Mouse (Mus musculus) forebrain, embryonic 16.5 days (tissue): ENCODE data around the gene Pygo2. TPM values are rescaled to one million over a fixed set of nuclear protein-coding genes. Genes with fewer than 3 reads are reported as not detected.

Experiments used
- ATAC-seq: fragments of 200-750 bp; cut with Nextera tagmentation; 2 replicates; pipeline ENCODE4 v1.8.0; 2017; ENCODE audit warnings: mild to moderate bottlenecking, moderate library complexity
- H3K27ac ChIP-seq: fragments of 300-500 bp; sonication (generic); 2 replicates; pipeline ENCODE4 v1.5.1; 2014; ENCODE audit warnings: low read length, control low read depth
- H3K27me3 ChIP-seq: fragments of 300-500 bp; sonication (generic); replicated peaks from 2 replicates; pipeline ENCODE4 v1.6.1; 2014; ENCODE audit warnings: low read length; ENCODE audit not compliant: control insufficient read depth, insufficient read depth
- H3K36me3 ChIP-seq: fragments of 300-500 bp; sonication (generic); 2 replicates; pipeline ENCODE4 v1.6.1; 2014; ENCODE audit not compliant: control insufficient read depth, insufficient read depth
- H3K4me1 ChIP-seq: fragments of 300-500 bp; sonication (generic); replicated peaks from 2 replicates; pipeline ENCODE4 v1.6.1; 2014; ENCODE audit warnings: low read length; ENCODE audit not compliant: control insufficient read depth, insufficient read depth
- H3K4me2 ChIP-seq: fragments of 300-500 bp; sonication (generic); 2 replicates; pipeline ENCODE4 v1.6.1; 2014; ENCODE audit warnings: mild to moderate bottlenecking, low read length, control low read depth
- H3K4me3 ChIP-seq: fragments of 300-500 bp; sonication (generic); replicated peaks from 2 replicates; pipeline ENCODE4 v1.5.1; 2014; ENCODE audit warnings: mild to moderate bottlenecking, low read length, control low read depth
- H3K9ac ChIP-seq: fragments of 300-500 bp; sonication (generic); replicated peaks from 2 replicates; pipeline ENCODE4 v1.6.1; 2014; ENCODE audit warnings: low read depth, low read length, control low read depth
- H3K9me3 ChIP-seq: fragments of 300-500 bp; sonication (generic); 2 replicates; pipeline ENCODE4 v1.6.1; 2016; ENCODE audit warnings: low read length; ENCODE audit not compliant: control insufficient read depth
- WGBS: fragments of 180-500 bp; shearing (Covaris S2); extraction: QIAGEN DNeasy Blood & Tissue Kit; methylation state at CpG from one replicate; pipeline ENCODE4 v1.1.7; 2014; 5-methylcytosine and 5-hydroxymethylcytosine counted together
- polyA plus RNA-seq: library from polyadenylated mRNA; unstranded; fragments of >200 nt; fragmentation: Nextera tagmentation; extraction: Ambion mirVana; gene quantifications from 2 replicates; pipeline ENCODE4 v1.2.1, GENCODE M21; 2015

Pygo2 gene
- polyA plus RNA-seq, 1 experiment from 2014 or later, result 40.0 TPM

- no peaks in the 10 kb centered on the region for H3K9me3 ChIP-seq
- no peak overlapping the region for H3K9ac ChIP-seq
- ATAC-seq, result peak; percentile 52; the same call in 1 of the 2 replicates
- peaks cover 9% of the 10 kb centered on the region for H3K4me1 ChIP-seq
- no peaks in the 10 kb centered on the region for H3K27me3 ChIP-seq
- no peak overlapping the region for H3K27ac ChIP-seq
- H3K4me2 ChIP-seq, result peak overlapping the region; percentile 46
- peak overlapping the region; percentile 35 for H3K4me3 ChIP-seq
- 15% methylated on average over 5 of the region's 5 CpGs for WGBS
- H3K36me3 ChIP-seq, result 0 out of 2 replicates have a peak, but pooled peaks cover 11% of the 10 kb centered on the region
Observed at GRCm38 (mm10) chr3:89437269-89437668, 7.3 kb downstream of the Pygo2 start.

GRCm38 (mm10) chr3:89440691-89441090 is 10.7 kb downstream of the Pygo2 start:
- H3K27me3 ChIP-seq, result no peaks in the 10 kb centered on the region
- peaks cover 6% of the 10 kb centered on the region for H3K4me1 ChIP-seq
- H3K36me3 ChIP-seq, result no peaks in the 10 kb centered on the region
- no peak overlapping the region for H3K4me2 ChIP-seq
- H3K9ac ChIP-seq, result no peak overlapping the region
- no peak for ATAC-seq
- no peak overlapping the region for H3K4me3 ChIP-seq
- no peaks in the 10 kb centered on the region for H3K9me3 ChIP-seq
- 90% methylated on average over 2 of the region's 2 CpGs for WGBS
- no peak overlapping the region for H3K27ac ChIP-seq

- ATAC-seq, result no peak
- no peak overlapping the region for H3K9ac ChIP-seq
- H3K4me3 ChIP-seq, result no peak overlapping the region
- H3K36me3 ChIP-seq, result no peaks in the 10 kb centered on the region
- WGBS, result 70% methylated on average over 13 of the region's 13 CpGs
- no peaks in the 10 kb centered on the region for H3K4me1 ChIP-seq
- no peaks in the 10 kb centered on the region for H3K9me3 ChIP-seq
- no peak overlapping the region for H3K27ac ChIP-seq
- H3K4me2 ChIP-seq, result no peak overlapping the region
- H3K27me3 ChIP-seq, result no peaks in the 10 kb centered on the region
Observed at GRCm38 (mm10) chr3:89448720-89449537, 18.9 kb downstream of the Pygo2 start.

- H3K27me3 ChIP-seq, result no peaks in the 10 kb centered on the region
- 41% methylated on average over 7 of the region's 7 CpGs for WGBS
- no peaks in the 10 kb centered on the region for H3K36me3 ChIP-seq
- peak; percentile 64; the same call in 1 of the 2 replicates for ATAC-seq
- no peak overlapping the region for H3K4me2 ChIP-seq
- no peaks in the 10 kb centered on the region for H3K4me1 ChIP-seq
- H3K9me3 ChIP-seq, result no peaks in the 10 kb centered on the region
- no peak overlapping the region for H3K9ac ChIP-seq
- H3K4me3 ChIP-seq, result no peak overlapping the region
- no peak overlapping the region for H3K27ac ChIP-seq
Observed at GRCm38 (mm10) chr3:89449541-89449940, 19.5 kb downstream of the Pygo2 start.

GRCm38 (mm10) chr3:89451916-89452315 is 21.9 kb downstream of the Pygo2 start:
- WGBS, result 86% methylated on average over 1 of the region's 1 CpGs
- ATAC-seq, result no peak

GRCm38 (mm10) chr3:89454401-89455177 is 24.6 kb downstream of the Pygo2 start, which contains the start of gene Pmvk:
Pmvk (plus strand) TSS chr3:89454541.
- no peak within 1 kb of the TSS for H3K9ac ChIP-seq
- no peaks in the 10 kb centered on the region for H3K27me3 ChIP-seq
- no peak within 1 kb of the TSS for H3K4me2 ChIP-seq
- H3K36me3 ChIP-seq, result no peaks in the 10 kb centered on the region
- 68% methylated on average over 10 of the region's 10 CpGs for WGBS
- no peak within 1 kb of the TSS for H3K27ac ChIP-seq
- no peak within 1 kb of the TSS for H3K4me3 ChIP-seq
- no peak for ATAC-seq
- H3K4me1 ChIP-seq, result peaks cover 1% of the 10 kb centered on the region
- no peaks in the 10 kb centered on the region for H3K9me3 ChIP-seq

More at GRCm38 (mm10) chr3:89451916-89452315, 21.9 kb downstream of the Pygo2 start:
- Histone ChIP-seq H3K4me3 (no peak overlapping the region), H3K9me3 (no peaks in the 10 kb centered on the region), H3K36me3 (no peaks in the 10 kb centered on the region), H3K9ac (no peak overlapping the region), H3K4me2 (no peak overlapping the region), H3K4me1 (no peaks in the 10 kb centered on the region), H3K27me3 (no peaks in the 10 kb centered on the region), H3K27ac (no peak overlapping the region)

GRCm38 (mm10) chr3:89455786-89456285 is 25.8 kb downstream of the Pygo2 start:
- Histone ChIP-seq H3K4me1 (peaks cover 9% of the 10 kb centered on the region), H3K27me3 (no peaks in the 10 kb centered on the region), H3K27ac (no peak overlapping the region), H3K4me2 (no peak overlapping the region), H3K9ac (no peak overlapping the region), H3K4me3 (no peak overlapping the region), H3K9me3 (no peaks in the 10 kb centered on the region), H3K36me3 (no peaks in the 10 kb centered on the region)
- no peak for ATAC-seq
- WGBS, result 43% methylated on average over 1 of the region's 1 CpGs

- H3K4me2 ChIP-seq, result no peak overlapping the region
- no peak for ATAC-seq
- H3K27ac ChIP-seq, result no peak overlapping the region
- no peaks in the 10 kb centered on the region for H3K27me3 ChIP-seq
- no peaks in the 10 kb centered on the region for H3K36me3 ChIP-seq
- no peaks in the 10 kb centered on the region for H3K9me3 ChIP-seq
- no peak overlapping the region for H3K4me3 ChIP-seq
- peaks cover 9% of the 10 kb centered on the region for H3K4me1 ChIP-seq
- WGBS, result 33% methylated on average over 10 of the region's 10 CpGs
- no peak overlapping the region for H3K9ac ChIP-seq
Observed at GRCm38 (mm10) chr3:89456726-89457665, 27.0 kb downstream of the Pygo2 start.
